Mouse (Mus musculus): Measurements from ENCODE around the gene Gm10778.

The Gm10778 gene

DNA sequence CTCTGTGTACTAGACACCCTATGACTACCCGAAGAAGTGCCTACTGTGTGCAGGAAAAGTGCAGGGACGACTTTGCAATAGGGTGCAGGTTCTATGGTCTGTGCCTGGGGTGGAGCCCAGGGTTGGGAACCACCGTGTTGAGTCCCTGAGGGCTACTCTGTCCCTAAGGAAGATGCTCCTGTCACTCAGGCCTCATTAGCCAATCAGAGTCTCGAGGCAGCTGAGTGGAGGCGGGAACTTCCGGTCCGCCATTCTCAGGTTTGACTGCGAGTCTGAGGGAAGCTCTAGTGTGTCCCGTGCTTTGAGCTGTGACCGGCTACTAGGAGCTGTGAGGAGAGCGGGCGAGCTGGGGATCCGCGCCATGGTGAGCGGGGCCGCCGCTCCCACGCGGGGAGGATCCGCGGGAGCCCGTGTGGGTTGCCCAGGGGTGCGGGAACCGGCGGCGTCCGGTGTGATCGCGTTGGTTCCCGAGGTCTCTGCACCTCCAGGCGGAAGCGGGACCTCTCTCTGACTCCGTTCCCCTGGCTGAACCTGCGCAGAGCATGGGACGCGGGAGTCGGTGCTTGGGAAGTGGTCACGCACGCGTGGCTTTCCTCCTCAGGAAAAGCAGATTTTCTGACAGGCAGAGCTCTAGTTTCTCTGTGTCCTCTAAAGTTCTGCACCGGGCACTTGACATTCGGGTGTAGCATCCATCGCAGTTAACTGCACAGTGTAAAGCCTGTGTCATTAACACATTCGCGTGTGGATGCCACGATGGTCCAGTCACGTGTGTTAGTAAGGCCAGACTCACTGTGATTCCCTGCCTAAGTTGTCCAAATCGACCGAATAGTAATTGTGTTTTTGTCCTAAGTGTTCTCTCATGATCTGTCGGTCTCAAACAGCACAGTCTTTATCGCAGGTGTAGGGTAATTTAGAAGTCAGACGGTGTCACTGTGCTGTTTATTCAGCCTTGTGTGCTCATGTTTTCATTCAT lies at the start of gene Gm10778:
Gm10778 (plus strand) TSS at position 257 of the 973 bp plus-strand sequence.
- DNase-seq (ENCODE audit: inconsistent ontology term): peak; percentile 93

- DNase-seq (ENCODE audit: inconsistent ontology term): no peak
Measured at GRCm38 (mm10) chr10:81599630-81600029, 49.2 kb upstream of the Gm10778 start.

- no peak for DNase-seq (ENCODE audit: inconsistent ontology term)
Measured at GRCm38 (mm10) chr10:81600096-81600495, 48.8 kb upstream of the Gm10778 start.

DNA sequence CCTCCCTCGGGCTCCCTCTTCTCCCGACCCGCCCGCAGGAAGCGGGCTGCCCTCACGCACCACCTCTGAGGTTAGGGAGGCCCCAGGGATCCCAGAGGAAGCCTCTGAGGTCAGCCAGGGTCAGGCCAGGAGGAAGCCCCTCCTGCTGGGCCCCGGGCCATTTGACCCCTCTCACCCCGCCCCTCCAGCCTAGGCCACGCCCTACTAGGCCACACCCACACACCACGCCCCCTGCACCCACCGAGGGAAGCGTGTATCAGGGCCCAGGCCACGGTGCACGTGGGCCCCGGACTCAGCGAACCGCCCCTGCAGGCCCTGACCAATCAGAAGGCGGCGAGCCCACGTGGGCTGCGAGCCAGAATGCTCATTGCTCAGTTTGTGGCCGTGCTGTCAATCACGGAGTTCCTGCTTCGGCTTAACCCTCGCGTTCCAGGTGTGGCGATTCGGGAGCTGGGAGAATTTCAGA lies 48.1 kb upstream of the Gm10778 start, which contains the start of gene Tle6:
Tle6 (minus strand) TSS at position 336 of the 466 bp plus-strand sequence.
- peak; percentile 96 for DNase-seq (ENCODE audit: inconsistent ontology term)

GRCm38 (mm10) chr10:81601396-81601905 lies 47.4 kb upstream of the Gm10778 start:
- no peak for DNase-seq (ENCODE audit: inconsistent ontology term)

- DNase-seq (ENCODE audit: inconsistent ontology term): peak; percentile 63
Measured at GRCm38 (mm10) chr10:81602741-81603151, 46.1 kb upstream of the Gm10778 start.

- DNase-seq (ENCODE audit: inconsistent ontology term): no peak
Measured at GRCm38 (mm10) chr10:81604019-81604967, 44.6 kb upstream of the Gm10778 start.

DNA sequence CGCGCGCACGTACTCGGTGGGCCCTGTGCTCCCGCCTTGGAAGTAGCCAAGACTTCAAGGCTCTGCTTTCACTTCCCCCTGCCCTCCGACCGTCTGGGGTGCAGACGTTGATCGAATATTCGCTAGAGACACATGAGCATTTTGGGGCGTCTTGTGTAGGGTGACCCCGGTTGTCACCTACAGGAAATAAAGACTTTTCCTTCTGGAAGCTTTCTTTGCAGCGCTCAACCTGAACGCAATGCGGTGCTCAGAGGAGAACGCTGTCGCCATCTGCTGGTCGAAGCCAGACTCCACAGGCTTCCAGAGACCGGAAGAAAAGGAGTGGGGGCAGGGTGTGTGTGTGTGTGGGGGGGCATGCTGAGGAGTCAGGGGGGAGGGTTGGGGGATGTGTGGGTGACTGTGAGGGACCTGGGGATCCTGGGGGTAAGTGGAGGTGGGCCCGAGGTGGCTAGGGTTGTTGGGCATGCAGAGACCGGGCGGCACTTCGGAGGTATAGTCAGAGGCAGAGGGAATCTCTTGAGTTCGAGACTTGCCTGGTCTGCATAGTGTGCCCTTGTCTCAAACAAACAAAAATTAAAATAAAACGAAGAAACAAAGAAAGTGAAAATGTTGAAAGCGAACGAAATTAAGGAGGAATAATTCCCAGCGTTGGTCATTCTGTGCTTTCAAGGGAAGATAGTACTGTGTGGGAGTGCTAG lies 43.7 kb upstream of the Gm10778 start:
- peak; percentile 73 for DNase-seq (ENCODE audit: inconsistent ontology term)

DNA sequence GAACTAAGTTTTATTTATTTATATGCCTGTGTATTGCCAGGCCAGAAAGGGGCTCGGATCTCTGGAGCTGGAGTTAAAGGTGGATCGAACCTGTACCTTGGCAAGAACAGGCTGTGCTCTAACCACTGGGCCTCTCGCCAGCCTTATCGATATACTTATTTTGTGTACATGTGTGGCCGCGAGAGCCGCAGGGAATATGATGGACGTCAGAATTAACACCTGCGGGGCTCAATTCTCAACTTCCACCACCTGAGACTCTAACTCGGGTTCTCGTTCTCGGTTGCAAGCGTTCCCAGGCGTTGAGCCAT lies 43.2 kb upstream of the Gm10778 start:
- DNase-seq (ENCODE audit: inconsistent ontology term): no peak

- DNase-seq (ENCODE audit: inconsistent ontology term): peak; percentile 97
Measured at GRCm38 (mm10) chr10:81605974-81606751, 42.7 kb upstream of the Gm10778 start, which contains the start of gene BC025920. Gene BC025920, plus strand, starts transcription at chr10:81606270.

- DNase-seq (ENCODE audit: inconsistent ontology term): no peak
Measured at GRCm38 (mm10) chr10:81608308-81608707, 40.6 kb upstream of the Gm10778 start.

- DNase-seq (ENCODE audit: inconsistent ontology term): no peak
Measured at GRCm38 (mm10) chr10:81612779-81613178, 36.1 kb upstream of the Gm10778 start.

- no peak for DNase-seq (ENCODE audit: inconsistent ontology term)
Measured at GRCm38 (mm10) chr10:81615486-81615885, 33.4 kb upstream of the Gm10778 start.

GRCm38 (mm10) chr10:81619976-81620375 lies 28.9 kb upstream of the Gm10778 start:
- DNase-seq (ENCODE audit: inconsistent ontology term): no peak

DNA sequence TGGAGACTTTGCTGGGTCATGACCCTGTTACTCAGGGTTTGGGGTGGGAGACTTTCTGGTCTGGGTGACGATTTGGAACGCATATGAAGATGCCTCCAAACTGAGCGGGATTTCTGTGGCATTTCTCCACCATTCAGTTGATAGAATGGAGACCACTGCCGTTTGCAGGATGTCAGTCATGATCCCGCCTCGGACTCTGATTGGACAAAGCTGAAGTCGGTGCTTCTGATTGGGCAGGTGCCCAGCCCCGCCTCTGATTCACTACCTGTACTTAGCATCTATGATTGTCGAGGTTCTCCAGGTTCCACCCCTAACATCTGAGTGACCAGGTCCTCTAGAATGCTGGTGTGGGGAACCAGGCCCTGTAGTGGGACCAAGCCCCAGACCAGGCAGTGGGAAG lies 28.1 kb upstream of the Gm10778 start:
- DNase-seq (ENCODE audit: inconsistent ontology term): no peak

GRCm38 (mm10) chr10:81623441-81623840 lies 25.4 kb upstream of the Gm10778 start:
- no peak for DNase-seq (ENCODE audit: inconsistent ontology term)

DNA sequence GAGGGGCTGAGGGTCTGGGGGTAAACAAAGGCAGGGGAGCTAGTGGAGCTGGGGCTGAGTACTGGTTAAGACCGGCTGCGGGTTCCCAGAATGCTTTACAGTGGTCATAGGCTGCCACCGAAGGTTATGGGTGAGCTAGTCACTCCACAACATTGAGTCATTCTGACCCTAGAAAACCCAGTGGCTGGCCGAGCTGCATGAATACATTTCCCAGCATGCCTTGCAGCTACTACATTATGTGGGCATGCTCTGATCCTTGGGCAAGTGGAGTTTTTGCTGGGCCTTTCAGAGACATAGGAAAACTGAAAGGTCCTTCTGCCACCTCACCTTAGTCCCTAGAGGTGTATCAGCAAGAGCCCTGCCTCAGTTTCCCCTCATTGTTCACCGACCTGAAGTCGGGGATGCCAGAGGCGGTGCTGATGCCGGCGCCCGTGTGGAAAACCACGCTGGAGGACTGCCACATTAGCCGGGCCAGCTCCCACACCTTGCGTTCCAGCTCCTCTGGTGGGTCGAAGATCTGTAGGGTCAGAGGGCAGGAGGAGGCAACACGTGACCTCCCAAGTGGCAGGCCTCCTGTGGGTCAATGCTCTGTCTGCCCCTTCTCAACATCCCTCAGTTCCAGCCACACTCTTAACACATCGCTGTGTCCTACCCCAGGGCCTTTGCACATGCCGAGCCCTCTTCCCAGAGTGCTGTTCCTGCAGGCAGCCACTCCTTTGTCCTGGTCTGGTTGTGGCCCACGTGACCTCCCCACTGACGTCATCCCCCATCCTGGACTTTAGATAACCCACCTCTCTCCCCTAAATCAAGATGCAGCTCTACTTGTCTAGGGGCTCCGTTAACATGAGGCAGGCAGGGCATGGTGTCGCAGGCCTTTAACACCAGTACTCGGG lies 22.5 kb upstream of the Gm10778 start:
- DNase-seq (ENCODE audit: inconsistent ontology term): no peak

- peak; percentile 96 for DNase-seq (ENCODE audit: inconsistent ontology term)
Measured at GRCm38 (mm10) chr10:81626994-81627835, 21.6 kb upstream of the Gm10778 start, which contains the start of gene Sirt6. Gene Sirt6, minus strand, starts transcription at chr10:81627797.
